Mouse (Mus musculus): ENCODE measurements around the gene Ly6g5c.

Gene Ly6g5c

DNA sequence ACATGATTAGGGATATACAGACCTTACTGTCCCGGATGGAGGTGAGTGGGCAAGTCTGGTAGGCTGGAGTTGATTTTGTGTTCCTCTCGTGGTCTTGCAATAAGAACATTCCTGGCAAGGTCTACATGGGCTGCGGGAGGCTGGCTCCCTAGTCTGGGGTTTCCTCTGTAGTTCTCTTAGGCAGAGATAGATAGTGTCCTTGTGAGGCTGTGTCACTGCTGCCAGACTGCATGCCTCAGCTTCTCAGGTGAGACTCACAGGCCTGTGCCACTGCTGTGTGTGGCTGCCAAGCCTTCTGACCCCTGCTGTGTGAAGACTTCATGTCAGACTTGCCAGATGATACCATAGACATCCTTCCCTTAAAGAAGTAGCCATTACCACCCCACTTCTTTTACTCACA lies 31.2 kb downstream of the Ly6g5c start:
- DNase-seq (ENCODE audit: low spot score in 2 of 2) = no peak

DNA sequence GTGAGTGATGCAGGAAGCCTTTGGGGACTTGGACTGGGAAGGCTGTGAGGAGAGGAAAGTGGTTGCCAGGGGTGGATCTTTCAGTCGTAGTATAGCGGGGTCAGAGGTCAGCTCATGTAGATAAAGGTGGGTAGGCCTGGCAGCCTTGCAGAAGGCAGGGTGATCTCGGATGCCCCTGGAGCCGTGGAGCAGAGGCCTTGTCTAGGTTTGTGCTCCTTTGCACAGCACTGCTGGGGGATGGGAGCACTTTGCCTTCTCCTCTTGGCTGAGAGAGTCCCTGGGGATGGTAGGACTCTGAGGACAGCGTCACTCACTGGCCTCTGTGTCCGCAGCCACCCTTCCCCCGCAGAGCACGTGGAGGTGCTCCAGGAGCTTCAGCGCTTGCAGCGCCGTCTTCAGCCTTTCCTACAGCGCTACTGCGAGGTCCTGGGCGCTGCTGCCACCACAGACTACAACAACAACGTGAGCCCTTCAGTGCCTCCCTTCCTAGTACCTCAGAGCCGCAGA lies 32.5 kb downstream of the Ly6g5c start:
- no peak for DNase-seq (ENCODE audit: low spot score in 2 of 2)

DNA sequence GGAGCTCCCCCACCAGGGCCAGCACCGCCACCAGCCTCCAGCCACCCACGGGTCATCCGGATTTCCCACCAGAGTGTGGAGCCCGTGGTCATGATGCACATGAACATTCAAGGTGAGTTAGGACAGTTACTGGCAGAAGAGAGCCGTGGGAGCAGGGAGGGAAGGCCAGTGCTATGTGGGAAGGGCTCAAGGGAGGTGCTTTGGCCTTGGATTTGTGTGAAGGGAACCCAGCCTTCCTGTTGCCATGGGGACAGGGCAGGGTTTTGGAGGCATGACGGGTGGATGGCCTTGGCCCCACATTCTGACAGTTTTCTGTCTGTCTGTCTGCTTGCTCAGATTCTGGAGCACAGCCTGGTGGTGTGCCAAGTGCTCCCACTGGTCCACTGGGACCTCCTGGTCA lies 33.9 kb downstream of the Ly6g5c start:
- DNase-seq (ENCODE audit: low spot score in 2 of 2) = no peak

DNA sequence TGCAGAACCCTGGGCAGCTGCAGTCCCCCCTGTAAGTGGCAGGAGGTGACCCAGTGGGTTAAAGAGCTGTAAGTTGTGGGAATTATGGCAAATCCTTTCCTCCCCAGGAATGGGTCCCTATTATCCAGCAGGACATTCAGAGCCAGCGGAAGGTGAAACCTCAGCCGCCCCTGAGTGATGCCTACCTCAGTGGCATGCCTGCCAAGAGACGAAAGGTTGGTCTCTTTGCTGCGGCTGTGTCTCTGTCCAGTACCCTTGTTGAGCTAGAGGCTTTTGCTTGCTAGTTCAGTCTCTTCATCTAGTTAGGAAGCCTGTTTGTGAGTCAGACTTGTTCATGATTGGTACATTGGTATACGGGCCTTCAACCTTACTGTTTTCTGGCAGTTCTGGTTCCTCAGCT lies 38.1 kb downstream of the Ly6g5c start:
- no peak for DNase-seq (ENCODE audit: low spot score in 2 of 2)

DNA sequence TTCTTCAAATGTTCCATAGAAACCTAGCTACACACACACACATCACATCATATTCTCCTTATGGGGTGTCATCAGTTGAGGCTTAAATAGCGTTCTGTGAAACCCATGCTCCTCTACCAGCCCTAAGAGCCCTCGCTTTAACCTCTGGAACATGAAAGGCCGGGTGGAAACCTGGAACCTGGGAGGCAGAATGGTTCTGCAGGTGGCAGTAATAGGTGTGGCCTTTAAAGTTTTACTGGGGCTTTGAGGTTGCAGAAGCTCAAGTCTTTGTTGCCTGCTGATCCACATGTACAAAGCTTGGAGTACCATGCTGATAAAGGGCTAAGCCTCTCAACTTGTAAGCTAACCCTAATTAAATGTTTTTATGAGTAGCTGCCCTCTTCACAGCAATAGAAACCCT lies 39.3 kb downstream of the Ly6g5c start:
- DNase-seq (ENCODE audit: low spot score in 2 of 2) = no peak

DNA sequence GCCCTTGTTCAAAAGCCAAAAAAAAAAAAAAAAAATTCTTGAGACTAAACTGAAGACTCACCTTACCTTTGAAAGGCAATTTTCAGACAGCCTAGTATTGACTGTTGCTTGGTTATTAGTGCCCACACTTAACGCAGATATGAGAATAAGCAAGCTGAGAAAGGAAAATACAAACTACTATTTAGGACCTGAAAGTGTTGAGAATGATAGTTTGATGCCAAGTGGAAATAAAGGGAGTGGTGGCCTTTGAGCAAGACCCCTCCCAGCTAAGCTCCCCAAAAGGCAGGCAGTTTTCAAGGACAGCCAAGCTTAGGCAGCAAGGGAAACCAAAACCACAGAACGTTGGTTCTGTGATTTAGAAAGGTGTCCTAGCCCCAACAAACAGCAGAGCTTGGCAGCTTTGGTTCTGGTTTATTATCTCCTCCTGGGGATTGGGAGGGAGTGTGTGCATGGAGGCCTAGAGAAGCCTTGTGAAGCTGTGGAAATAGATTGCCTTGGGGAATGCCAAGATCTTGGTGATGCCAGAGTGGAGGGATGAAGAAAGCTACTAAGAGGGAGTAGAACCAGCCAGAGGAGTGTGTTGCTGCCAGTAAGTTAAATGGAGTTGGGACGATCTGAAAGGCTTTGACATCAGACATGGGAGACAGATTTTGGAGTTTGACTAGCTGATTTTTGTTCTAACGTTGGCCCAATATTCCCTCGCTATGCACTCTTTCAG lies 40.0 kb downstream of the Ly6g5c start:
- DNase-seq (ENCODE audit: low spot score in 2 of 2) = no peak

DNA sequence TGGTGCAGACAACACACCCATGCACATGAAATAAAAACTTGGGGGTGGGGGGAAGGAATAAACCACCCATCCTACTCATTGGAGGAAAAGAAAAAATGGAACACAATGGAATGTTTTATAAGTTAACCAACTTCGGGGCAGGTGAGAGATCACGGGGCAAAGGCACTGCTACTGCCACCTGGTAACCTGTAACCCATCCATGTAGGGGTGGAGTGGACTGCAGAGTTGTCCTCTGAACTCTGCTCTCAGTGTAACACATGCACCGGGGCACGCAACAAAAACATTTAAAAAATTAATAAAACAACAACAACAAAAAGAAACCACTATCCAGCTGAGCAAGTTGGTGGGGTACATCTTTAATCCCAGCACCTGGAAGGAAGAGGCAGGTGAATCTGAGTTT lies 44.0 kb downstream of the Ly6g5c start:
- no peak for DNase-seq (ENCODE audit: low spot score in 2 of 2)

DNA sequence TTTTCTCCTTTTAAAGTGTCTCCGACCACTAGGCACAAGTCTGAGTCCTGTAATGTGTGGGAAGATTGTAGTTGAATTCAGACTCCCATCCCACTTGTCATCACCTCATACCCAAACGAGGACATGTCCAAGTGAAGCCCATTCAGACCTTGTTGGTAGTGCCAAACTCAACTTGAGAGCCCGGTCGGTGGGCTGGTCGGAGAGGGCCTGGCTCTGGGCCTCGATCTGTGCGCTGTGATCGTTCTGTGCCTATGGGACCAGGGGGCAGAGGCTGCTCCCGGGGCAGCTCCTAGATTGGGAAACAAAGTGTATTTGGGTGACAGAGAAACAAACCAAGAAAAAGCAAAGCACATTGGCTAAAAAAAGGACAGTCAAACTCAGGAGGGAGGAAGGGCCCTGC lies 45.0 kb downstream of the Ly6g5c start:
- no peak for DNase-seq (ENCODE audit: low spot score in 2 of 2)

DNA sequence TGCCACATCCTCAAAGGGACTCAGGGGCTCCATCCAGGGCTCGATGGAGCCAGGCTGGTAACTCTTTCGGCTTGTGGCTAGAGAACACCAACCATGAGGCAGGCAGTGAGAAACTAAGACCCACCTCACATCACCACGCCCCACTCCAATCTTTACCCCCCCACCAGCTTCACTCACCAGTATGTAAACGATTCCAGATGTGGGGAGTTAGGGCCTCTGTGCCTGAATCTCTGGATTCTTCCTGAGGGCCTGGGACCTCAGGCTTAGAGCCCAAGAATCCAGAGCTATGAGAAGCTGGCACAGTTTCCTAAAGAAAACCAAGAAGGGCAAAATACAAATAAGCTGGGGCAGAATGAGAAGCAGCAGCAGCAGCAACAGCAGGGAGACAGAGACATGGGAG lies 45.9 kb downstream of the Ly6g5c start:
- no peak for DNase-seq (ENCODE audit: low spot score in 2 of 2)

DNA sequence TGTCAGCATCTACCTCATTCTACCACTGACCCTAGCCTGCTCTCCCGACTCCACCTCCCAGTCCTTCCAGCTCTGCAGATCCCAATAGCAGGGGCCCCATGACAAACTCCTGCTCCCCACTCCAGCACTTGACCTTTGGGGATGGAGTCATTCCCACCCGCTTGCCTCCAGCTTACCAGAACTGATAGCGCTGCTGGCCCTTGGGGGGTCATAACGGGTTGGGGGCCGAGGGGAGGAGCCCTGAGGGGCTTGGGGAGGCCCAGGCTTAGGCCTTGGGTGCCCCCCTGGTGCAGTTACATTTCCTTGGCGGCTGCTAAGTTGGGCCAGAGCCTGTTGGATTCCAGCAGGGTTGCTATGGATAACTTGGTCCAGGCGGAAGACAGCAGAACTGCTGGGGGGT lies 46.5 kb downstream of the Ly6g5c start:
- DNase-seq (ENCODE audit: low spot score in 2 of 2) = no peak

DNA sequence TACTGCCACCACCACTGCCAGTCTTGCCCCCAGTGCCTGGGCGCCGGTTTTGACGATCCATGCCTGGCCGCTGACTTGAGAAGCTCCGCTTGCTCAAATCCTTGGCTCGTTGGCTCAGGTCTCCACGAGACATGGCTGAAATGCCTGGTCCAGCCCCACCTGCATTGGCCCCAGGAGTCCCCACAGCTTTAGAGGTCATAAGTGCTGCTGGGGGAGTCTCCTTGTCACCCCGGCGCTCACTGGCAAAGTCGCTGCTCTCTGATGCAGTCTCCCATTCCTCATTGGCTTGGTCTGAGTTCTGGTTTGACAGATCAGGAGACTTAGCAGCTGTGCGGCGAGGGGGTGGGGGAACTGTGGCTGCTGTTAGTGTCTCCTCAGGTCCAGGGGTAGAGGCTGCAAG lies 47.4 kb downstream of the Ly6g5c start:
- no peak for DNase-seq (ENCODE audit: low spot score in 2 of 2)

DNA sequence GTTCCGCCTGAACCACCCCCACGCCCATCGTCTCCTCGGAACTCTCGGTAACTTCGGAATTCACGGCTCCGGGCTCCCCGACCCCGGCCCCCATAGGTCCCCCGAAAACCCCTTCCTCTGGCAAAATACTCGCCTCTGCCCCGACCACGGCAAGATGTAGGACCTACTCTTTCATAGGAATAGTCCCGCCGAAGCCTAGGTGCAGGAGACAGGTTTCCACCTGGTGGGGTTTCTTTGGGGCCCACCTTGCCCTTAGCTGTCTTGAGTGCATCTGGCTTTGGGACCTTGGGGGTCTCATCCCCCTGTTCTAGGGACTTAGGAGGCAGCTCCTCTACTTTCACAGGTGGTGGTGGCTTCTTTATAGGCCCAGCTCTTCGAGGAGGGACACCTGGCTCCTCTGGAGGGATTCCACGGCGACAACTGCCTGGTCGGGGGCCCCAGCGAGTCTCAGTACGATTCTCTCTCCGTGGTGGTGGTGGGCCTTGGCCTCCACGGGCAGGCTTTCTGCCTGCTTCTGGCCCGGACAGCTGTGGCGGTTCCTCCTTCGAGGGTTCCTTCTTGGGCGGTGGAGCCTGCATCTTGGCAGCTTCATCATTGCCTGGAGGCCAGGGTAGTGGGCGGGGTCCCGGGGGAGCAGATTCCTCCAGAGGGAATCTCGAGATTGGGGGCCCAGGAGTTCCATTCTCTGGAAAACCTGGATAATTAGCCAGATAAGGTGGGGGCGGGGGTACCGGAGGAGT lies 48.6 kb downstream of the Ly6g5c start:
- no peak for DNase-seq (ENCODE audit: low spot score in 2 of 2)

DNA sequence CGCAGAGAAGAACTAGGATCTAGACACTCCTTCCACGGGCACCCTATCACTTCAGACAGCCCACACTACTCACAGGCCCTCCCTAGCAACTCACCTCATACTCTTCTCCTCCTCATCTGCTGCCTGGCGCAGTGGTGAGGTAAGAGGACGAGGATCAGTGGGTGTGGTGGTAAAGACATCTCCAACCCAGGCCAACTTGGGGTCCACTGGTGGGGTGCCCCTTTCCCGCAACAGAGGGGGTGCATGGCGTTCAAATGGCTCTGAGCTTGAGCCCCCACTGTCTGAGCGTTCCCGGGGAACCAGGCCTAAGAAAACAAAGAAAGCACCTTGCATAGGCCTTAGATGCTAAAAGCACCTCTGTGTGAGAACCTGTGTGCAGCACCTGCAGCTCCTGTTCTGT lies 49.2 kb downstream of the Ly6g5c start:
- no peak for DNase-seq (ENCODE audit: low spot score in 2 of 2)

DNA sequence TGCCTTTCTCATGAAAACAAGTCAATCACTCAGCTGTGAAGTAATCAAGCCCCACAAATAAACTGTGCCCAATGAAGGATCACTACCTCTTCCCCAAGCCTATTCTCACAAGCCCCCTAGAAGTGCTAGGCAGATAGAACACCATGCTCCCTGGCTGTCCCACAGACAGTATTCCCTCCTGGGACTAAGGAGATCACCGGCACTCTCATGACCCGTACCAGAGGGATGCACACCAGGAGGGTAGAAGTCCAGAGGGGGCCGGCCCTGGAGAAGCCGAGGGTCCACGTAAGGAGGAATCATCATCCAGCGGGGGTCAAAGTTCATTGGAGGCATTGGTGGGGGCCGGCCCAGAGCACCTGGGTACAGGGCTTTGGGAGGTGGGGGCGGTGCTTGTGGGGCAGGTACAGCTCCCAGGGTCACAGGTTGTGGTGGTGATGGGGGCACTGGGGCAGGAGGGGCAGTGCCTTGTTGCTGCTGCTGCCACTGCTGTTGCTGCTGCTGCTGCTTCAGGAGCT lies 49.6 kb downstream of the Ly6g5c start:
- DNase-seq (ENCODE audit: low spot score in 2 of 2) = no peak

DNA sequence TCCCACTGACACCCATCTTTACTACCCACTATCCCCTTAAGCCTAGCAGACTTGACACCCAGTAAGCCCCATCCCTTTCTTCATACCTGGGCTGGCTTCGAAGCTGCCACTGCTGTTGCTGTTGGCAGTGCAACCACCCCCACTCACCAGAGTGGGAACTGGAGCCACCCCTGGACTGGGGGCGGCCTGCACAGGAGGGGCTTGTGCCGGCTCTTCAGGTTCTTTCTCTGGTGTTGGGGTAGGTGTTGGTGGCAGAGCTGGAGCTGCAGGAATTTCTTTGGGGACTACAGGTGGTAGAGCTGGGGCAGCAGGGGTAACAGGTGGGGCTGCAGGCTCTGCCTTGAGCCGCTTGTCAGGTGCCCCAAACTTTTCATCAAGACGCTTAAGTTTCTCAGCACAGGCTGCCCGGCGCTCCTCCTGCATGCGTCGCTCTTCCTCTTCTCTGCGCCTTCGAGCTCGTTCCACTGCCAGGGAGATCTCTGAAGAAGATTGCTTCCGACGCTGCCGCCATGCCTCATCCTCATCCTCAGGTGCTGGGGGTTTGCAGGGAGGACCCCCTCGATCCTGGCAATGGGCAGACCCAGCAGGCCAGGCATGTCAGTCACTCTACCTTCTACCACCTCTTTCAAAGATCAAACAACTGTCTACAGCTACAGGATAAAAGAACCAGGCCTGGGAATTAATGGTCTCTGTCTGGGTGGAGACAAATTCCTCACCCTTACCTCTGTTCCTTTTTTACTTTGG lies 50.9 kb downstream of the Ly6g5c start:
- no peak for DNase-seq (ENCODE audit: low spot score in 2 of 2)

DNA sequence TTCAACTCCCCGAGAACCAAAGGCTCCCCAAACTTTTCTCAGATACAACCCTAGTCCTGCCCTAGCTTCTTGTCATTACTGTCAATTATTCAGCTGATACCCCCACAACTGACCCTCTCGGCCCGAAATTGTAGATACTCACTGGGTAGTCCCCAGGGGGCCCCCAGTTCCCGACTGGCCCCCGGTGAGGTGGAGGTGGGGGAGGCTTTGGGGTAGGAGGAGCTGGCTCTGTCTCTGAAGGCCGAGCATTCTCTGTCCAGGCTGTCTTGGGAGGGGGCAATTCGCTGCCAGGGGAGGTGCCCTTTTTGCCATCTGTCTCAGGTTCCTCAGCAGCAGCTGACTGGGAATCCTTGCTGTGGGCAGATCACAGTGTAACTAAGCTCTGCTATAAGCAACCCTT lies 51.6 kb downstream of the Ly6g5c start:
- no peak for DNase-seq (ENCODE audit: low spot score in 2 of 2)

DNA sequence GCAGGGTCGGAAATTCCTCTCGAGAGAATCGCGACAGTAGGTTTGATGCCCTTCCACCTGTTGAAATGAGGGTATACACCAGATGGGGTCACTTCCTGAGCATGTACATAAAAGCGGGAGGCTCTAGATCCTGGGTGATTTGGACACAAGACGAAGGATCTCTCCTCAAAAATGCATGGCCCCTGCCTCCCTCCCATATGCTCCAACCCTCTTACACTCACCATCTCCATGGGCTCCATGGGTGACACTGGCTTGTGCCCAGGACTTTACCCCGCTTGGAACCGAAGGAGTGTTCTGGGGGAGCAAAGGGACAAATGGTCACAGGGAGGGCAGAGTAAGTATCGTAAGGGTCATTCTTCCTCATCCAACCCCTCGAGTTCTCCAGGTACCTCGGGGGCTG lies 53.3 kb downstream of the Ly6g5c start:
- DNase-seq (ENCODE audit: low spot score in 2 of 2) = no peak

All from frontal cortex, postnatal 14 days (tissue).